Mouse (Mus musculus): ENCODE data around the gene Mcidas. TPM values are rescaled to one million over a fixed set of nuclear protein-coding genes. Genes with fewer than 3 reads are reported as not detected.

The Mcidas gene
- 0.12 TPM in 1 of 2 replicates, not detected in the other for polyA plus RNA-seq (2012; rRNA removed)

DNA sequence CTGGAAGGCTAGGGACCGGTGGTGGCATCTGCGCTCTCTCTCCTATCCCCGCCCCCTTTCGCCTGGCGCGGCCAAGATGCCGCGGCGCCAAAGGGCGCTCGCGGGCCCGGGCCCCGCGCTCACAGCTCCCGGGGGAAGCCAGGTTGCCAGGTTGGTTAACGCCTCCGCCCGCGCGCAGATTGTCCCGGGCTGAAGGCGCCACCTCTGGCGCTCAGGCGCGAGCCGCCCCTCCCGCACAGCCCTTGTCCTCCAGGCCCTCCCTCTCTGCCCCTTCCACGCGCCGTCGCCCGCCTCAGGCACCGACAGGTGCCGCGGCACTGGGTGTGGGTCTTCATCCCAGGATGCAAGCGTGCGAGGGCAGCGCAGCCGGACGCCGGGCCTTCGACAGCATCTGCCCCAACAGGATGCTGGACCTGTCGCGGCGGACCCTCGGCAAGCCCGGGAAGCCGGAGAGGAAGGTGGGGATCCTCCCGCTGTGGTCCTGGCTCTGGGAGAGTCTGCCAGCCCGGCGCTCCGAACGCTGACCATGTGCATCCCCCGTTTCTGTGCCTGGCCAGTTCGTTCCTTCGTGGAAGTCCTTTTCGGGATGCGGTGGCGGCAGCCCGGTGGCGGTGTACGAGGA is at the start of gene Mcidas:
Gene Mcidas (plus strand): TSS at position 315 of the 622 bp plus-strand sequence.
- no peaks in the 10 kb centered on the region for H3K27me3 ChIP-seq (ENCODE audit: control insufficient read depth, insufficient read depth, low read length)
- H3K4me3 ChIP-seq (ENCODE audit: control insufficient read depth, low read depth, low read length): peak within 1 kb of the TSS; percentile 37
- no peaks in the 10 kb centered on the region for H3K36me3 ChIP-seq (ENCODE audit: control insufficient read depth, insufficient read depth, low read length)
- TF ChIP-seq POLR2A (IDR thresholded peaks at IDR 0.05; ENCODE audit: control insufficient read depth, low read depth, low read length) (no peak), CTCF (IDR thresholded peaks at IDR 0.05; ENCODE audit: control insufficient read depth, insufficient read depth, insufficient replicate concordance, low read depth, low read length) (no peak)
- peaks cover 32% of the 10 kb centered on the region for H3K4me1 ChIP-seq (ENCODE audit: control insufficient read depth, insufficient read depth, low read length)
- H3K27ac ChIP-seq (ENCODE audit: control insufficient read depth, insufficient read depth, low read depth, low read length): no peak within 1 kb of the TSS

GRCm38 (mm10) chr13:112945312-112945711 is 48.3 kb upstream of the Mcidas start:
- TF ChIP-seq POLR2A (IDR thresholded peaks at IDR 0.05; ENCODE audit: control insufficient read depth, low read depth, low read length) (no peak), CTCF (IDR thresholded peaks at IDR 0.05; ENCODE audit: control insufficient read depth, insufficient read depth, insufficient replicate concordance, low read depth, low read length) (no peak)
- Histone ChIP-seq H3K27ac (ENCODE audit: control insufficient read depth, insufficient read depth, low read depth, low read length) (no peak overlapping the region), H3K4me3 (ENCODE audit: control insufficient read depth, low read depth, low read length) (no peak overlapping the region), H3K36me3 (ENCODE audit: control insufficient read depth, insufficient read depth, low read length) (no peaks in the 10 kb centered on the region; the same call in none of the 2 replicates), H3K4me1 (ENCODE audit: control insufficient read depth, insufficient read depth, low read length) (no peaks in the 10 kb centered on the region), H3K27me3 (ENCODE audit: control insufficient read depth, insufficient read depth, low read length) (no peaks in the 10 kb centered on the region)

DNA sequence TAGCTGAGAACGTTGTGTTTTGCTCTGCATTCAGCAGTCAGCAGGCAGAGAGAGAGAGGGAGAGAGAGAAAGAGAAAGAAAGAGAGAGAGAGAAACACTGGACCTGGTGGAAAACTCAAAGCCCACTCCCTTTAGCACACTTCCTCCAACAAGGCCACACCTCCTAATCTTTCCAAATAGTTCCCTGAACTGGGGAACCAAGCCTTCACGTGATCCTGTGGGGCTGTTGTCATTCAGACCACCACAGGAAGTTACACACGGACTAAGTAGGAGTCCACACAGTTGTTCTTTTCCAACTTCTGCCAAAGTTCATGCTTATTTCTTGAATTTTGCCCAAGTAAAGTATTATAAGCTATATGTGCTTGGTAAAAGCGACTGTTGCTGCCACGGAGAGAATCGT is 47.7 kb upstream of the Mcidas start:
- no peaks in the 10 kb centered on the region for H3K4me1 ChIP-seq (ENCODE audit: control insufficient read depth, insufficient read depth, low read length)
- H3K27me3 ChIP-seq (ENCODE audit: control insufficient read depth, insufficient read depth, low read length): no peaks in the 10 kb centered on the region
- H3K27ac ChIP-seq (ENCODE audit: control insufficient read depth, insufficient read depth, low read depth, low read length): no peak overlapping the region
- no peak overlapping the region for H3K4me3 ChIP-seq (ENCODE audit: control insufficient read depth, low read depth, low read length)
- H3K36me3 ChIP-seq (ENCODE audit: control insufficient read depth, insufficient read depth, low read length): no peaks in the 10 kb centered on the region; the same call in none of the 2 replicates
- TF ChIP-seq CTCF (IDR thresholded peaks at IDR 0.05; ENCODE audit: control insufficient read depth, insufficient read depth, insufficient replicate concordance, low read depth, low read length) (no peak), POLR2A (IDR thresholded peaks at IDR 0.05; ENCODE audit: control insufficient read depth, low read depth, low read length) (no peak)

DNA sequence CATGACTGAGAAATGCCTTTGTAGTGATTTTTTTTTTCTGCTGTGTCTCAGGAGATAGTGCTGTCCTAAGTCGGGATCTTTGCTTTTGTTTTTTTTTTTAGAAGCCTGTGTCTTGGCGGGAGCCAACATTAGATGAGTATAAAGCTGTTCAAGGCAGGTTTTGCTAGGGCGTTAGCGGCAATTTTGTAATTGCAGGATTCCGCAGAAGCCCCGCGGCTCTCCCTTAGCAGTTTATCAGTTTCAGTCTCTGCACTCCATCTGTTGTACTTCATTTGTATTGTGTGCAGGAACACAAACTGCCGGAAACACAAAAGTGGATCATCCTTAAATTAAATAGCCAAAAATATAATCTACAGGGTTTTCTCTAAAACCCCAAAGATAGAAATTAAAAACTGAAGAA is 39.6 kb upstream of the Mcidas start:
- H3K27ac ChIP-seq (ENCODE audit: control insufficient read depth, insufficient read depth, low read depth, low read length): no peak overlapping the region
- no peak for TF ChIP-seq POLR2A (IDR thresholded peaks at IDR 0.05; ENCODE audit: control insufficient read depth, low read depth, low read length)
- no peak for TF ChIP-seq CTCF (IDR thresholded peaks at IDR 0.05; ENCODE audit: control insufficient read depth, insufficient read depth, insufficient replicate concordance, low read depth, low read length)
- no peaks in the 10 kb centered on the region for H3K27me3 ChIP-seq (ENCODE audit: control insufficient read depth, insufficient read depth, low read length)
- H3K4me1 ChIP-seq (ENCODE audit: control insufficient read depth, insufficient read depth, low read length): no peaks in the 10 kb centered on the region
- peaks cover 5% of the 10 kb centered on the region for H3K36me3 ChIP-seq (ENCODE audit: control insufficient read depth, insufficient read depth, low read length)
- H3K4me3 ChIP-seq (ENCODE audit: control insufficient read depth, low read depth, low read length): no peak overlapping the region

DNA sequence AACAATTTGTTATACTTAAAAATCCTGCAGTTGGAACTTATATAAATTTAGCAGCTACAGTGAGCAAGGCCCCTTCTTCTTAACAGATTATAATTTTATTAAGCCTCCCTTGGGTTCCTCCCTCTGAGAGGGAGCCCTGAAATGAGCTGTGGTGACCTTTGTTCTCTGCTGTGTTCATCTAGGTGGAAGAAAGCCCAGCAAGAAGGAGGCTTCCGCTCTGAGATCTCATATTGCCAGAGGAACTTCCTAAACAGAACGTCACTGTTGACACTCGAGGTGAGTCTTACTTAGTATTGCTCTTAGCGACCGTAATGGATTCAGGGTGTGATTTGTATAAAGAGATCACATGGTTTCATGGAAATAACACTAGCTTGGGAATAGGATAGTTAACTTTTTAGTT is 30.6 kb upstream of the Mcidas start:
- no peak for TF ChIP-seq CTCF (IDR thresholded peaks at IDR 0.05; ENCODE audit: control insufficient read depth, insufficient read depth, insufficient replicate concordance, low read depth, low read length)
- TF ChIP-seq POLR2A (IDR thresholded peaks at IDR 0.05; ENCODE audit: control insufficient read depth, low read depth, low read length): no peak
- H3K4me1 ChIP-seq (ENCODE audit: control insufficient read depth, insufficient read depth, low read length): no peaks in the 10 kb centered on the region
- no peaks in the 10 kb centered on the region for H3K27me3 ChIP-seq (ENCODE audit: control insufficient read depth, insufficient read depth, low read length)
- H3K36me3 ChIP-seq (ENCODE audit: control insufficient read depth, insufficient read depth, low read length): peaks cover 4% of the 10 kb centered on the region
- no peak overlapping the region for H3K4me3 ChIP-seq (ENCODE audit: control insufficient read depth, low read depth, low read length)
- H3K27ac ChIP-seq (ENCODE audit: control insufficient read depth, insufficient read depth, low read depth, low read length): no peak overlapping the region

DNA sequence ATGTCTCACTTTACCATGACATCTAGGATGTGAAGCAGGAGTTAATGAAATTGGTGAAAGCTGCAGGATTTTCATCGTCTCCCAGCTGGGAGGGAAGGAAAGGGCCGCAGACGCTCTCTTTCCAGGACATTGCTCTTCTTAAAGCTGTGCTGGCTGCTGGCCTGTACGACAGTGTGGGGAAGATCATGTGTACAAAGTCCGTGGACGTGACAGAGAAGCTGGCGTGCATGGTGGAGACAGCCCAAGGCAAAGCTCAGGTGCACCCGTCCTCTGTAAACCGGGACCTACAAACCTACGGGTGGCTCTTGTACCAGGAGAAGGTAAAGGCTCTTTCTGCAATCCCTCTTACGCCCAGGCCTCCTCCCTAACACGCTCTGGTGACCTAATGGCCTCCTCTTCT is 29.2 kb upstream of the Mcidas start:
- Histone ChIP-seq H3K27ac (ENCODE audit: control insufficient read depth, insufficient read depth, low read depth, low read length) (no peak overlapping the region), H3K36me3 (ENCODE audit: control insufficient read depth, insufficient read depth, low read length) (peaks cover 4% of the 10 kb centered on the region), H3K4me1 (ENCODE audit: control insufficient read depth, insufficient read depth, low read length) (no peaks in the 10 kb centered on the region), H3K4me3 (ENCODE audit: control insufficient read depth, low read depth, low read length) (no peak overlapping the region), H3K27me3 (ENCODE audit: control insufficient read depth, insufficient read depth, low read length) (no peaks in the 10 kb centered on the region)
- no peak for TF ChIP-seq POLR2A (IDR thresholded peaks at IDR 0.05; ENCODE audit: control insufficient read depth, low read depth, low read length)
- TF ChIP-seq CTCF (IDR thresholded peaks at IDR 0.05; ENCODE audit: control insufficient read depth, insufficient read depth, insufficient replicate concordance, low read depth, low read length): no peak

DNA sequence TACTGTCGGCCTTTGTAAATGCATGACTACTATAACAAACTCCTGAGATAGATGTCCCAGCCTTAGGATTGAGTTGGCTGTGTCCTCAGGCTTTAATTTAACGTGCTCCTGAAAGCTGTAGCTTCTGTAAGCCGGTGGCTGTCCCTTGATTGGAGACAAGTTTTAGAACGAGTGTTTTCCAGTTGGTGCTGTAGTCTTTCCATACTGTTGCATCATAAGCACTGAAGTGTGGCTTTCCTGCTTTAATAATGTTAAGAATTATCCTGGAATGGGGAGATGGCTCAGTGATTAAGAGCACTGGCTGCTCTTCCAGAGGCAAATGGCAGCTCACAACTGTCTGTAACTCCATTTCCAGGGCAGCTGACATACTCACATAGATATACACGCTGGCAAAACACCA is 26.4 kb upstream of the Mcidas start:
- Histone ChIP-seq H3K4me3 (ENCODE audit: control insufficient read depth, low read depth, low read length) (no peak overlapping the region), H3K27me3 (ENCODE audit: control insufficient read depth, insufficient read depth, low read length) (no peaks in the 10 kb centered on the region), H3K36me3 (ENCODE audit: control insufficient read depth, insufficient read depth, low read length) (peaks cover 4% of the 10 kb centered on the region), H3K4me1 (ENCODE audit: control insufficient read depth, insufficient read depth, low read length) (no peaks in the 10 kb centered on the region), H3K27ac (ENCODE audit: control insufficient read depth, insufficient read depth, low read depth, low read length) (no peak overlapping the region)
- TF ChIP-seq POLR2A (IDR thresholded peaks at IDR 0.05; ENCODE audit: control insufficient read depth, low read depth, low read length): no peak
- TF ChIP-seq CTCF (IDR thresholded peaks at IDR 0.05; ENCODE audit: control insufficient read depth, insufficient read depth, insufficient replicate concordance, low read depth, low read length): no peak

Data from testis, adult 2 months (tissue).